Mouse (Mus musculus) bone marrow, adult 2 months (tissue): Measurements from ENCODE around the gene Krtap16-1.

ENCODE experiments used
- CTCF ChIP-seq: fragments of 200-500 bp; IDR thresholded peaks from 2 replicates; pipeline ENCODE4 v1.5.1; 2011; ENCODE audit warnings: low read length, control low read depth; ENCODE audit not compliant: control insufficient read depth, insufficient read depth
- POLR2A ChIP-seq: fragments of 200-500 bp; IDR thresholded peaks from 2 replicates; pipeline ENCODE4 v1.6.1; 2011; ENCODE audit warnings: low read depth, mild to moderate bottlenecking, control low read depth, low read length, borderline replicate concordance; ENCODE audit not compliant: control insufficient read depth

- no peak for TF ChIP-seq CTCF
- no peak for TF ChIP-seq POLR2A
Measured at GRCm38 (mm10) chr11:100016112-100016511, 29.7 kb upstream of the Krtap16-1 start, which contains the start of gene Krt33a.
